Mouse (Mus musculus): ENCODE results near the gene Prn.

The Prn gene

DNA sequence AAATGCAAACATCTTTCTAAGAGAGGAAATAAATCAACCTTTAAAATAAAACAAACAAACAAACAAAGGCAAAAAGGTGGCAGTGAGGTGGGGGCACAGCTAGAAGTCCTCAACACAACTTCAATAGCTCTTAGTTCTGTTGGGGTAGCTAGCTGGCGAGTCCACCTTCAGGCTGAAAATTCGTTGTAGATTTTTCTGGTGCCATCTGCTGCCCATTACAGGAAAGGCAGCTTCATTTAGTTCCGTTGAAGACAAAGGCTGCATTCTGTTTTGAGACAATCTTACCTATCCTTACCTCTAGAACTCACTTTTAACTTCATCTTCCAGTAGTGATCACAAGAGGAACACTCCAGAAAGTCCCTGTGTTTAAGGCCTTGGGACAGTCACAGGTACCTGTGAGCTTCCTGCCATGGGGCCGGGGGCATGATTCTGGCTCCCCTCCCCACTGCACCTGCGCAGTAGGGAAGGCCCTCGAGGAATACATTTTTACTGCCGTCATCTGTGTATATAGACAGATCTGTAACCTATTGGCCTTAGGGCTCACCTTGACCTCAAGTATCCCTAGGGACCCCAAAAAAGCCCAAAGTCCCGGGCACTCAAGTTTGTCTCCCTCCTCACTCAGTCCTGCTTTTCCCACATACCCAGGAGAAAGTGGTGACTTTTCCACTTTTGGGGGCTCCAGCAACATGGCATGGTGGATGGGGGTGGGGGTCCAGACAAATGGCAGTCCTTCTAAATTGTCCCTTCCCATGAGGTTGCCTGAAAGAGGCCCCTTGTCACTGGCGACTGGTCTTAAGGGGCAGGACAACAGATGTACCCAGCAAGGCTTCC is 40.2 kb downstream of the Prn start:
- DNase-seq (ENCODE audit: low read depth, low spot score) = peak; percentile 59

GRCm38 (mm10) chr2:131950598-131951095 is 40.9 kb downstream of the Prn start, which contains the start of gene Prnd:
TSS of gene Prnd (plus strand) at chr2:131950861.
- DNase-seq (ENCODE audit: low read depth, low spot score) = peak; percentile 71

GRCm38 (mm10) chr2:131952456-131952855 is 42.7 kb downstream of the Prn start:
- DNase-seq (ENCODE audit: low read depth, low spot score) = no peak

DNA sequence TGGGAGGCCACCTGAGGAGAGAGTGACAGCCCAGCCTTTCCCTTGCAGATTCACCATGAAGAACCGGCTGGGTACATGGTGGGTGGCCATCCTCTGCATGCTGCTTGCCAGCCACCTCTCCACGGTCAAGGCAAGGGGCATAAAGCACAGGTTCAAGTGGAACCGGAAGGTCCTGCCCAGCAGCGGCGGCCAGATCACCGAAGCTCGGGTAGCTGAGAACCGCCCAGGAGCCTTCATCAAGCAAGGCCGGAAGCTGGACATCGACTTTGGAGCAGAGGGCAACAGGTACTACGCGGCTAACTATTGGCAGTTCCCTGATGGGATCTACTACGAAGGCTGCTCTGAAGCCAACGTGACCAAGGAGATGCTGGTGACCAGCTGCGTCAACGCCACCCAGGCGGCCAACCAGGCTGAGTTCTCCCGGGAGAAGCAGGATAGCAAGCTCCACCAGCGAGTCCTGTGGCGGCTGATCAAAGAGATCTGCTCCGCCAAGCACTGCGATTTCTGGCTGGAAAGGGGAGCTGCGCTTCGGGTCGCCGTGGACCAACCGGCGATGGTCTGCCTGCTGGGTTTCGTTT is 43.3 kb downstream of the Prn start:
- DNase-seq (ENCODE audit: low read depth, low spot score) = peak; percentile 45

DNA sequence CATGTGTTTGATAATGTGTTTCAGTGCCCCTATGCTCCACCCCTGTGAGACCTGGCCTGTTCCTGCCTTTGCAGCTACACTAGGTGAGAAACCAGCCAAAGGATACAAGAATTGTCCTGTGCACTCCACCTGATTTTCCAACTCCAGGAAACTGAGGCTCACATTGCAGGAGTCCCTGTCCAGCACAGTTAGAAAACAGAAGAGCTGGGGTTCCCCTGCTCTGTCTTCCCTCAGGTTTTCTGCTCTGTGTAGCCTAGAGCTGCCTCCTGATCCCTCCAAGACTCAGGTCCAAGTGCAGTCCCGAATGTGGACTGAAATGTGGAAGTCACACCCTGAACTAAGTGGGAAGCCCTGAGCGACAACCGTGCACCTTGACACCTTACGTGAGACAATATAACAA is 44.0 kb downstream of the Prn start:
- no peak for DNase-seq (ENCODE audit: low read depth, low spot score)

DNA sequence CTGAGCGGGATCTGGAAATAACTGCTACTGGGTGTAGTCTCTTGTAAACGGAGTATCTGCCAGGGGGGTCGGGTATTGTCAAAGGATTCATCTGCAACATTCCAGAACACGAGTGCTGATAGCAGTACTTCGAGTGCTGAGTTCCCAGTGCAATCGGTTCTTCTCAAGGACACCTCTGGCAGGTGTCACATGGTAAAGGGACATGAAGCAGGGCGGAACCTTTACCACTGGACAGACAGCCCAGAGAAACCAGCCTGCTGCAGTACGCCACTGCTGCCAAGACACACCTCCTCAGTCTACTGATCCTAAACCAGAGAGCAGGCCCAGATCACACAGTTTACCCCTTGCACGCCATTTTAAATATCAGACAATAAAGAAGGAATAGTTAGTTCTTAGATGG is 45.1 kb downstream of the Prn start:
- DNase-seq (ENCODE audit: low read depth, low spot score) = peak; percentile 70

DNA sequence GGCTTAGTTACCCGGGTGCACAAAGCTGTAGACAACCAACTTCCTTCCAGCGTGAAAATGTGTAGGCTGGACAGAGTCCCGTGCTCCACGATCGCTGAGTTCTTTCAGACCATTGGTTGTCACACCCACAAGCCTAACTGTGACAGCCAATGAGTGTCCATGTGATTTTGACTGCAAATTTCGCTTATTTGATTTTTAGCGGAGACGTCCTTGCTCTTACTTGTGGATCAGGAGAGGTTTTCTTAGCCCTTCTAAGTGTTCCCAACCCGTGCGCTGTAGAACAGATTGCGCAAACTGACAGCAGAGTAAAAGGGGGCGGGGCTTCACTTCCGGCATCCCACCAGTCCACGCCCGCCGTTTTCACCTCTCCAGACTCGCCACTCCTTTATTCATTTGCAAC is 45.5 kb downstream of the Prn start:
- DNase-seq (ENCODE audit: low read depth, low spot score) = peak; percentile 84

- no peak for DNase-seq (ENCODE audit: low read depth, low spot score)
These were observed 46.8 kb downstream of the Prn start for GRCm38 (mm10) chr2:131956336-131957256.

DNA sequence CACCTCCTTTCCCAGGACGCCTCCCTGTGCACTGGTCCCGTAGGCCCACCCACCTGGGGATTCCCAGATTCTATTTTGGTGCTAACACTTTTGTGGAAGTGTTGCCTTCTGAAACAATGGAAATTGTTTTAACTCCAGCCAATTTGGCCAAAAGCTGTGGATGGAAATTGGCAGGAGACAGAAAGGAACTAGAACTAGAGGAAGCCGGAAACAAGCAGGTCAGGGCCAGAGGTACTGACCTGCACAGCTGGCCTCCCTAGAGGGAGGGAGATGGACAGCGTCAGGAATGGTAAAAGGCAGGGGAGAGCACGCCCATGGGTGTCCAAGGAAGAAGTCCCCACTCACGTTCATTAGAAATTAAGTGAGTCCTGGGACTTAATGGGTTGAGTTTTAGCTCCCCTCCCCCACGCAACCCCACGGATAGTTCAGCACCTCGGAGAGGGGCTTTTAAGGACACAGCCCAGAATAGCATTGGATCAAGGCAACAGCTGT is 48.0 kb downstream of the Prn start:
- peak; percentile 61 for DNase-seq (ENCODE audit: low read depth, low spot score)

GRCm38 (mm10) chr2:131961671-131962070 is 51.9 kb downstream of the Prn start:
- no peak for DNase-seq (ENCODE audit: low read depth, low spot score)

GRCm38 (mm10) chr2:131970597-131970996 is 60.8 kb downstream of the Prn start:
- no peak for DNase-seq (ENCODE audit: low read depth, low spot score)

GRCm38 (mm10) chr2:131971098-131971497 is 61.3 kb downstream of the Prn start:
- no peak for DNase-seq (ENCODE audit: low read depth, low spot score)

DNA sequence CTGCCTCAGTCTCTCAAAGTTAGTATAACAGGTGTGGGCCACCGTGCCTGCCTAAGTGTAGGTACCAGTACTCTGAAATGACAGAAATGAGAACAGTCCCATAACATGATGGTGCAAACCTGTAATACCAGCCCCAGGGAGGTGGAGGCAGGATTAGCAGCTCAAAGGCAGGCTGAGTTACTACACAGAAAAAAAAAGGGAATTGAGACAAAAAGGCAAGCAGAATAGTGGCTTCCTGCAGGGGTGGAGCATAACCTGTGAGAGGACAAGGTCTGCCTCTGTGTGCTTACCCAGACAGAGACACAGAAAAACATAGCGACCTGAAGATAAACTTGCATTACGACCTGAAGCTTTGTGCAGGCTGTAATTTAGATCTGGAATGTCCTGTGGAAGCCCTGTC is 66.9 kb downstream of the Prn start:
- no peak for DNase-seq (ENCODE audit: low read depth, low spot score)

DNA sequence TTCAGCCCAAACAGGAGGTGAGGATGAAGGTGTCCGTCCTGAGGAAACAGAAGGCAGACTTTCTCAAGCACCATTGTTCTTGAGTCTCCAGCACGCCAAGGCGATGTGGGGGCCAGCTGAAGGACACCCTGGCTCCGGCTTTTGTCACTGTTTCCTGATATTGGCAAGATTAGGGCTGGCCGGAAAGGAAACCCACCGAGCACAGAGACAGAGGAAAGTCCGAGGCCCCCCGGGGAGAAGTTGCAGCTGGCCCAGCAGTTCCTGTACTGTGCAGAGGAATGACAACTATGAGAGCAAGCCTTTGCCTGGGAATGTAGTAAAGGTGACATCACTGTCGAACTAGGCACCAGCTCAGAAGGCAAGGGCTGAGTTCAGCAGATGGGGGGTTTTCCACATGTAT is 71.1 kb downstream of the Prn start:
- no peak for DNase-seq (ENCODE audit: low read depth, low spot score)

GRCm38 (mm10) chr2:131982546-131983196 is 72.9 kb downstream of the Prn start:
- peak; percentile 77 for DNase-seq (ENCODE audit: low read depth, low spot score)

GRCm38 (mm10) chr2:131987950-131988349 is 78.2 kb downstream of the Prn start:
- no peak for DNase-seq (ENCODE audit: low read depth, low spot score)

DNA sequence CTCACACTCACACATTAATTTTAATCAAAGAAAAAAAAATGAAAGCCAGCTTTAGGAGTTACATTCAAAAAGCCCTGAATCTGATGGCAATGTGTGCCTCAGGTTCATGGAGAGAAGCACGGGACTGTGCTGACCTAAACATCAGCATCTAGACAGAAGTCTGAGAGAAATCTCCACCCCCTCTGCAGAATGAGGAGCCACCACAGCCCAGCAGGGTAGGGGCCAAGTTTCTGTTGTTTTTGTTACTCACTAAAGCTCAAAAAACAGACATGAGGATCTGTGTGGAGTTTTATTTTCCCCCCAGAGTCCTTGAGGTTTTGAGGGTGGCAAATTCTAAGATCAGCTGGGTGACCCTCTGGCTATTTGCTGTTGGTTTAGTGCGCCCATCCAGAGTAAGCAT is 78.8 kb downstream of the Prn start:
- no peak for DNase-seq (ENCODE audit: low read depth, low spot score)

- DNase-seq (ENCODE audit: low read depth, low spot score) = no peak
These were observed 82.7 kb downstream of the Prn start for GRCm38 (mm10) chr2:131992487-131992886.

- DNase-seq (ENCODE audit: low read depth, low spot score) = no peak
These were observed 83.4 kb downstream of the Prn start for GRCm38 (mm10) chr2:131993151-131993550.

GRCm38 (mm10) chr2:131993563-131994088 is 83.9 kb downstream of the Prn start:
- no peak for DNase-seq (ENCODE audit: low read depth, low spot score)

GRCm38 (mm10) chr2:131994971-131995370 is 85.2 kb downstream of the Prn start:
- no peak for DNase-seq (ENCODE audit: low read depth, low spot score)

Data from ZHBTc4 (cell line).